Mouse (Mus musculus) retina, adult 2 months (tissue): ENCODE results near the gene Slc45a2.

Experiments
- DNase-seq: peaks from one replicate; pipeline ENCODE4 v3.0.0-alpha.2; 2012; ENCODE audit warnings: low read depth, low spot score

Slc45a2 gene

GRCm38 (mm10) chr15:11065528-11066171 is 65.1 kb downstream of the Slc45a2 start:
- DNase-seq = no peak

GRCm38 (mm10) chr15:11066299-11066698 is 65.8 kb downstream of the Slc45a2 start:
- no peak for DNase-seq

GRCm38 (mm10) chr15:11067891-11068290 is 67.4 kb downstream of the Slc45a2 start:
- DNase-seq = no peak

GRCm38 (mm10) chr15:11075726-11076361 is 75.3 kb downstream of the Slc45a2 start:
- no peak for DNase-seq
